Mouse (Mus musculus) heart, adult 8-10 months (tissue): Measurements from ENCODE around the gene Abi3. TPM values are rescaled to one million over a fixed set of nuclear protein-coding genes. Genes with fewer than 3 reads are reported as not detected.

ENCODE experiments used
- DNase-seq: peaks from one replicate; pipeline ENCODE4 v3.0.0; 2022; ENCODE audit warnings: low spot score
- total RNA-seq, 4 experiments: library from RNA; stranded (reverse); gene quantifications; 2 replicates each; pipeline ENCODE4 v1.2.4; 2022

The Abi3 gene
- total RNA-seq, 4 experiments from 2014 or later = 7.3 to 10.8 (median 8.8) TPM

DNA sequence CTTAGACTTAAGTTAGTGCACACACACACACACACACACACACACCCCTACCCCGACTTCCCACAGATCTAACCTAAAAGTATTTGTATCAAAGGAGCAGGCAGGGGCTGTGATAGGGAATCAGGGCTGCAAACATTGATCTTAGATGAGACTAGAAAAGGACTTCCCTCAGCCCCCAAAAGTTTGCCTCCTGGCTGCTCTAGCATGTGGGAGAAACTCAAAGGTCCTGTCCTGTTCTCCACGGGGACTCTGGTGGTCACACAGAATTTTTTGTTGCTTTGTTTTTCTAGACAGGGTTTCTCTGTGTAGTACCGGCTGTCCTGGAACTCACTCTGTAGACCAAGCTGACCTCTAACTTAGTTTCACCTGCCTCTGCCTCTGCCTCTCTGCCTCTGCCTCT lies 16.7 kb downstream of the Abi3 start:
- DNase-seq = no peak

DNA sequence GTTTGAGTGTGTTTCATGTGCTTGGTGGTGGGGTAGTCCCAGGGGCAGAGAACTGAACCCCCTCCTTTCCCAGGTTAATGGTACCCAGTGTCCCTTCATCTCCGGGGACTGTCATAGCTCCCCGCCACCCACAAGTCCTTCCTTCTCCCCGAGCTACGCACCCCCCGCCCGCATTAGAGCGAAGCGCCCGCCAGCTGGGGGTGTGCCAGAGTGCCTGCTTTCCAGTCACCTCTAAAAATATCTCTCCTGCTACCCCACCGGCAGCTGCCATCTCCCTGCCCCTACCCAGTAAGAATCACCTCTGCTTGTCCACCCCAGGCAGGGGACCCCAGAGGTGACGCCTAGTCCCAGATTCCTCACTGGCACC lies 17.4 kb downstream of the Abi3 start:
- peak; percentile 71 for DNase-seq

DNA sequence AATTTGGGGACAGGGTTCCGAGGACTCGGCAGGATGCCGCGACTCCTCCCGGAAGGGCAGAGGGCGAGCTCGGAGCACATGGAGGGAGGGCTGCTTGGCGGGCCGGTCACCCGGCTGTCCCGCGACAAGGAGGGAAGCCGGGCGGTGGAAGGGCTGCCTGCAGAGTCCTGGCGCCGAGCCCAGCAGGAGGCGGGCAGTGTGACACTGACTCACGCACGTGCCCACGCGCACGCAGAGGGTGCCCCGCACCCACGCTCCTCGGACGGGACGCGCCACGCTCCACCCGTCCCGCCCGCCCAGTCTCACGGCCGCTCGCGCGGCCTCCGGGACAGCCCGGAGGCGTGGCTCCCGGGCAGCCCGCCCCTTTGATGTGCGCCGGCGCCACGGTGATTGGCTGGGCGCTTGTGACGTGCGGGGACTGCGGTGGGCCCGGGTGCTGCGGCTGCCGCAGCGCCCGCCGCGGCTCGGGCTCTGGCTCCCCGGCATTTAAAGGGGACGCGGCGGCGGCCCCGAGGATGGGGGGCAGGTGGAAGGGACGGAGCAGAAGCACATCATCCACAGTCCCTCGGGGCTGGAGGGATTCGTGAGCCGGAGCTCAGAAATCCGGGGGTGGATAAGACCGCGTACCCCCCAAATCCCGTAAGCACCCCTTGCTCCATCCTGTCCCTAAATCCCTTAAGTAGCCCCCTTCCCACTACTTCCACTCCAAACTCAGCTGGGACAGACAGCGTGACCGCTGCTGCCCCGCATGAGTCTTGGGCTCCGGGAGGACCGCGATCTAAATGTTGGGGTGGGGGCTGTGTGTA lies 18.0 kb downstream of the Abi3 start, which contains the start of gene Phospho1:
Gene Phospho1, plus strand, starts transcription at position 429 of the 806 bp plus-strand sequence.
- peak; percentile 88 for DNase-seq

DNA sequence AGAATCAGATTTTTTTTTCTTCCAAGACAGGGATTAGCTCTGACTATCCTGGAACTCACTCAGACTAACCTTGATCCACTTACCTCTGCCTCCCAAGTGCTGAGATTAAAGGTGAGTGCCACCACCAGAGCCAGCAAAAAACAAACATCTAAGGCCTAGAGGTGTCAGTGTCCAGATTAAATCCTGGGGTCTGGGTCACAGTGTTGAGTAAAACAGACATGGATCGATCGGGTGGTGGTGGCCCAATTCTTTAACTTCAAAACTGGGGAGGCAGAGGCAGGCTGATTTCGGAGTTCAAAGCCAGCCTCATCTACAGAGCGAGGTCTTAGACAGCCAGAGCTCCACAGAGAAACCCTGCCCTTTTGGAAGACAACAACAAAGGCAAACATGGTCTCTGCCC lies 19.8 kb downstream of the Abi3 start:
- DNase-seq = no peak

DNA sequence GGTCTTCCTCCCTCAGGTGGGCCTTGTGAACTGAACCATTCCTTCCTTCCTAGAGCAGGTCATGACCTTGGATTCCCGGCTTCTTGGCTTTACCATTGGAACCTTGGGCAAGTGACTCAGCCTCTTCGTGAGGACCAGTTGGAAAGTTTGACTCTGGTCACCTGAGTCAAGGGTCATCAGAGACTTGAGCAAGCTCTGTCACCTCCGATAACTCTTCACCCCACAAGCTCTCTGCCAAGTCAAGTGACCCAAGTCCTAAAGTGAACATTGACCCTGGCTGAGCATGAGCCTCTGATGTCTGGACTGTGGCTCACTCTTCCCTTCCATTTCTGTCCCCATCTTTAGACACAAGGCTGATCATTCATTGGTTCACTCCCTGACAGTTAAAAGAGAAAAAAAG lies 20.8 kb downstream of the Abi3 start:
- DNase-seq = no peak

DNA sequence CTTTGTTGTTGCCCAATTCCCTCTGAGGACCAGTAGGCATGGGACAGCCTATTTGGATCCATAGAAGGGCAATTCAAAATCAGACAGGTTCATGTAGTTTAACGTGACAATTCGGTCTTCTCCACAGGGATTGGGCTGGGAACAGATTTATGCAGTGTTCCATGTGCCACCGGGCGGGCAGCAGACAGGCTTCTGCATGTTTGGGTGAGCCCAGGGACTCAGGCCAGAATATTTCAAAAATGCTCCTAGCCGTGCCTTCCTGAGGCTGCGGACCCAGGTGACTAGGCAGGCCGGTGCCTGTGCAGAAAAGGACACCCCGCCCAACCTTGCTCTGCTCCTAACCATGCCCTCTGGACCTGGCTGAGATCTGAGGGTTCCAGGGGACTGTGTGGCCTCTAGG lies 23.1 kb downstream of the Abi3 start:
- no peak for DNase-seq

DNA sequence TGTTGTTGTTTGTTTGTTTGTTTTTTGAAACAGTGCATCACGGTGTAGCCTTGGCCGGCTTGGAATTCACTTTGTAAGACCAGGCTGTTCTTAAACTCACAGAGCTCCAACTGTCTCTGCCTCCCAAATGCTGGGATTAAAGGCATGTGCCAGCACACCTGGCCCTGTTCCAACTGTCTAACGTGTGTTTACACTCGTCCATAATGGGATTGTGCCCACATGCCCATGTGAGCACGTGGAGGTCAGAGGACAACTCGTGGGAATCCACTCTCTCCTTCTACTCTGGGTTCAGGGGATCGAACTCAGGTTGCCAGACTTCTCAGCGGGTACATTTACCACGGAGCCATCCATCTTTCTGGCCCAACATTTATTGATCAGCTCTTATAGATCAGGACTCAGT lies 26.9 kb downstream of the Abi3 start:
- DNase-seq = no peak

DNA sequence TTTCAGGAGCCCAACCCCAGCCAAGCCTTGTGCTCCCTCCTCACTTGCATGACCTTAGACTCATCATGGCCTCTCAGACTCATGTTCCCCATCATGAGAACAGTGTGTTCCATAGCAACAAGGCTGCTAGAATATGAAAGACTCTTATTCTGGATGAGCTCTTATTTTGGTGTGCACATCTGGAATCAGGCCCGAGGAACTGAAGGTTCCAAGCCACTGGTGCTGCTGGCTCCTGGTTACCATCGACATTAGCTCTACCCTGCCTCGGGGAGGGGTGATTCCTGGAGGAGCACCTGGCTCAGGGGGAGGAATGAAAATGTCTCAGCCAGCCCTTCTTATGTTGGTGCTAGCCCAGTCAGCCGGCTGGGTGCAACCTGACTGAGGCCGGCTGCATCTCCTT lies 27.4 kb downstream of the Abi3 start:
- DNase-seq = no peak

DNA sequence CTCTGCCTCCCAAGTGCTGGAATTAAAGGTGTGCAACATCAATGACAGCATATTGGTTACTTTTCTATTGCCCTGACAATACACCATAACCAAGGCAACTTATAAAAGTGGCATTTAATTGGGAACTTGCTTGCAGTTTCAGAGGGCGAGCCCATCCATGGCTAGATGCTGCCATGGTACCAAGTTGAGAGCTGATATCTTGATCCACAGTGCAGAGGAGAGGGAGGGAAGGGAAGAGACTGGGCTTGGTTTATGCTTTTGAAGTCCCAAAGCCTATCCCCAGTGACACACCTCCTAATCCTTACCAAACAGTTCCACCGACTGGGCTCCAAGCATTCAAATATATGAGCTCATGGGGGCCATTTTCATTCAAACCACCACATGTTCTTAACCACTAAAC lies 28.2 kb downstream of the Abi3 start:
- no peak for DNase-seq

DNA sequence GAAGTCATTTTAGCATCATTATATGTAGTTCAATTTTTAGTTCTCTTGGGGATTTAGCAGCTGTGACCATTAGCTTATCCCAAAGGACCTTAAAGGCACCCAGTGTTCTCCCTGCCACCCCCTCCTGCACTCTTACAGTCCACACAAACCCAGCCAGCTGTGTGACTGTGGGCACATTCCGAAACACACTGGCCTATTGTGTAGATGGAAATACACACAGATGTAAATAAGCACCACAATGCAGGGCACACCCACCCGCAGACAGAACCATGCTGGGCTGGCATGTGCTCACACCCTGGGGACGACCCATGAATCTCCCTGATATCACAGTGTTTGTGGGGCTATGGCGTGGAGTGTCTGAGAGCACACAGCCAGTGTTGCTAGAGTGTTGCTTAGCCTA lies 30.1 kb downstream of the Abi3 start:
- no peak for DNase-seq

DNA sequence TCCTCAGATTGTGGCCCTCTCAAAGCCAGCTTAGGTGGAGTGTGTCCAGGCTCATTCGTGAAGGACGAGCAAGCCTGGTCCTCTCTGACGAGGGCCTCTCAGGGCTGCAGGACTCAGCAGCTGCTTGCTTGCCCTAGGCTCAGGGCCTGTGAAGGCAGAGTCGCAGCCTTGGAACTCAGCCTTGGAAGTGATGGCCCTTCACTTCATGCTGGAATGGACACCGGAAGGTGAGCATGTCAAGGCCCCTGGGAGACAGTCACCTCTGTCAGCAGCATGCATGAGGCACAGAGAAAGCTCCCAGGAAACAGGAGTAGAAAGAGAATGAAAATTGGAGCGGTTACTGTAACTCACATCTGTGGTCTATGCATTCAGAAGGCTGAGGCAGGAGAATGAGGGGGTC lies 30.5 kb downstream of the Abi3 start:
- DNase-seq = no peak

DNA sequence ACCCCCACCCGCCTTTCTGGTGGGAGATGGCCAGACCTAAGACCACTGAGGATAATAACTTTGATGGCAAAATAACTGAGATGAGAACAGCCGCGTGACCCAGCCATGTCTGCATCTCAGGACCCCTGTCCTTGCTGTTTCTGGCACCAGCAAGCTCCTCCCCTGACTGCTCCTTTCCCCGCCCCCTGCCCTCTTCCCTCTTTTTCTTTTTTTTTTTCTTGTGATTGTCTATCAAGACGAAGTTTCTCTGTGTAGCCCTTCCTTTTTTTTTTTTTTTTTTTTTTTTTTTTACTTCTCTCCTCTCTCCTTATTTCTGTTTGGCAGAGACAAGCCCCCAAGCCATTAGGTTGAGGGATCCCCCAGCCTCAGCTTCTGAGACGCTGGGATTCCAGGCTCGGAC lies 31.4 kb downstream of the Abi3 start:
- no peak for DNase-seq

DNA sequence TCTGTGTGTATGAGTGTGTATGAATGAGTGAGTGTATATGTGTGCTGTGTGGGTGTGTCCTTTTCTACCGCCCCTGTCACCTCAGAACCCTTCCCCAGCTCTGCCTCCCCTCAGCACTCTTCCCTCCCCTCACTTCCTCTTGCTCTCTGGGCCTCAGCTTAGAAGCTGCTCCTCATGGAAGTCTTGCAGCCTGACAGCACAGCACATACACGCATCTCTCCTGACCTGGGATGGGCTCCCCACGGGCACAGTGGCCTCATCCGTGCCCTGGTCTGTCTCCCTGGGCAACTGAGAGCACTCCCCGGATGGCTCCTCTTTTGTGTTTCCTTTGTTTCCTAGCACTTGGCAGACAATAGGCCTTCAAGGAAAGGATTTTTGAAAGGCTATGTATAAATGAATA lies 32.7 kb downstream of the Abi3 start:
- DNase-seq = no peak

DNA sequence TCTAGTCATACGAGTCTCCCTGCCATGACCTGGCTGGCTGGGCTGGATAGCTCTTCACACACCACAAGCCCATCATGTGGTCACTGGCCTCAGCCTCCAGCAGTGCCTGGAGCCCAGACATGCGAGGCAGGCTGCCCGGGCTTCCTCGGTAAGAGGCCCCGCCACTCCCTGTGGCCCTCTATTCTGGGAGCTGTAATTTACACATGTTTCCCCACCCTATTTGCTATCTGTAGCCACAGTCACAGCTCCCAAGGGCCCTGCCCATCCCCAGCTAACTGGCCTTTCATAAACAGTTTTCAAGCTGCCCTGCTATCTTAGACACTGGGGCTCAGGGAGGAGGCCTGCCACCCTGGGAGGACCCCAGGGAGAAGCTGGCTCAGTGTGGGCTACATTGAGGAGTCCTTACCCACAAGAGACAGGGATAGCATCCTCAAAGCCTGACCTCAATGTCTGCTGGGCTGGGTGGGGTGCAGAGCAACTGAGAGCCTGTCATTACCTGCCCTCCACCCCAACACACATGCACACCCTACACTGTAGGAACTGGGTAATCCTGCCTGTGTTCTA lies 33.7 kb downstream of the Abi3 start:
- no peak for DNase-seq

DNA sequence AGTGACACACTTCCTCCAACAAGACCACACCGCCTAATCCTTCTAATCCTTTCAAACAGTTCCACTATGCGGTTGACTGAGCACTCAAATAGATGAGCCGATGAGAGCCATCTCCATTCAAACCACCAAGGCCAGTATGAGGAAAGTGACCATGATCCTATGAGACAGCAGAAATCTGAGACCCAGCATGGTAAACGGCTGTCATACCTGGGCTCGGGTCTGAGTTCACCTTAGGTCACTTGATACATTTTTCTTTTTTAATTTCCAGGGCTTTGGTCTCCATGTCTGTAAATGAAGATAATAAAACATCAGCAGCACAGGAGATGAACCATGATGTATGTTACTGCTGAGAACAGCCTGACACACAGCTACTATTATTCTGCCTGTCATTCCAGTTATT lies 34.4 kb downstream of the Abi3 start:
- no peak for DNase-seq

DNA sequence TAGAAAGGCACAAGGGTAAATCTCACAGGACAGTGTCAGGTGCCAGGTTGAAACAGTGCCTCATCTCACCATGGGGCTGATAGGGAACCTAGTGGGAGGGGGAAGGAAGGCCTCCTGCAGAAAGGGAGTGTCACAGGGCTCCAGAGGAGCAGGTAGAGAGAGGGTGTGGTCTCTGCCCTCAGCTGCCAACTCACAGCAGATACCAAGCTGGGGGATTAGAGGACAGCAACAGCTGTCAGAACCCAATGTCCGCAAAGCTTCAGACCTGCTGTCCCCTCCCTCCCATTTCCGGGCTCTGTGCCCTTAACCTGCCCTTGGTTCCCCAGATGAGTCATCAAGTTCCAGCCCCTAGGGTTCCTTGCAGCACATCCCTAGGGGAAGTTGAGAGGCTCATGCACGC lies 36.7 kb downstream of the Abi3 start:
- no peak for DNase-seq

DNA sequence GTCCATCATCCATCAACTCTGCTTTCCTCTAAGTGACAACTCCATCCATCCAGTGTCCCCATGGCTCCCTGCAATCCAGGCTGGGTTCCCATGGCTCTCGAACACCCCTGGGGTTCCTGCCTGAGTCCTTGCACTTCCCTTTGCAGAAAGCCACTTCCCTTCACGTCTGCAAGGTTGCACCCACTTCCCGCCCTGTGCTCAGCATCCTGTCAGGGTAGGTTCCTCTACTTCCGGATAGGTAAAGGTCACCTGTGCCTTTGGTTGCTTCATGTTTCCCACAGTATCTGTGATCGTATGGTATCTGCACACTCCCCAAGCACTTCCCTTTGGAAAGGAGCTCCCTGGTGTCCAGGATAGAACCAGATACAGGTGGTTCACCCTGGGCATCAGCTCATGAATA lies 37.3 kb downstream of the Abi3 start:
- no peak for DNase-seq

DNA sequence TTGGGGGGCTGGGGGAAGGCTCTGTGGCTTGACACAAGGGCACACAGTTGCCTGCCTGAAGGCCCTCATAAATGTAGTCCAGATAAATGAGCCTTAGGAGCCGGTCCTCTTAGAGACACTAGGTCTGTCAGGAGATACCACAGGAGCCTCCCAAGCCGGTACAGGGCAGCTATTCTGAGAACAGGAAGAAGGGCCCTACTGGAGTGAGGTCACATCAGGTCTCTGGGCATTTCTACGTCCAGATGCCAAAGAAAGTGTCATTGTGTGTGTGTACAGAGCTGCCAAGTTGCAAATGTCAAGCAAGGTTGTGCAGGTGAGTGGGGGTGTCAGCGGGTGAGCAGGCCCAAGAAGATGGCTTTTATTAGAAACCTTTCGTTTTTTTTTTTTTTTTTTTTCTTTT lies 46.7 kb downstream of the Abi3 start:
- DNase-seq = peak; percentile 51

DNA sequence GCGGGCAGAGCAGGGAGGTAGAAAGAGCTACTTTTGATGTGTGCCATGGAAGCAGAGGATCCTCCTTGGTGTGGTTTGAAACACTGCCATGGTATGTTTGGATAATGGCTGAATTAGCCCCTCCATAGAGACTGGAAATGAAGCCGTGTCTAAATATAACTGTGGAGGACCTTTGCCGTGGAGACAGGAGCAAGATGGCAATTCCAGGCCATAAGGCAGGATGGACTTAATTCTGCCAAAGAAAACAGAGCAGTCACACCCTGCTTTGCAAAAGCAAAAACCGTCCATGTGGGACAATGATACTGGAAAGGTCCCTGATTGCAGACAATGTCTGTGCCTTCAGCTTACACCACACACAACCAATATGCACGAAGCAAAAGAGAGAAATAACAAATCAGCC lies 48.1 kb downstream of the Abi3 start:
- DNase-seq = peak; percentile 48

DNA sequence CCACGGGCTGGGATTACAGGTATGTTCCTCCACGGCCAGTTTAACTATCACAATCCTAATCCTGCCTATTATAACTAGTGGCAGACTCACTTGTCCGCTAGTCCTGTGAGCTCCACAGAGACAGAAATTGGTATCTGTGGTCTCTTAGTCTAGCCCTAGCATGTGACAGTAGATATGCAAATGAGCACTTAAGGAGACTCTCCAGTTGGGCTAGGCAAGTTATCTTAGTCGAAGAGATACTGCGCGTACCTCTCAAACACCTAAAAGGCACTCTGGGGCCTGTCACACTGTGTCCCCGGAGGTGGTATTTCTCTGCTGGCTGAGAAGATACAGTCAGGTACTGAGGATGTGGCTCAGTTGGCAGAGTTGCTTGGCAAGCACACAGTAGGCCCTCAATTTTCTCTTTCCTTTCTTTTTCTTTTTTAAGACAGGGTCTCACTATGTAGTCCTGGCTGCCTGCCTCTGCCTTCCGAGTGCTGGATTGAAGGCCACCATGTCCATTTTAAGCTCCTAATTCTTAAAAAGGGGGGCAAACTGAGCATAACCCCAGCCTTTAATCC lies 49.2 kb downstream of the Abi3 start:
- no peak for DNase-seq

DNA sequence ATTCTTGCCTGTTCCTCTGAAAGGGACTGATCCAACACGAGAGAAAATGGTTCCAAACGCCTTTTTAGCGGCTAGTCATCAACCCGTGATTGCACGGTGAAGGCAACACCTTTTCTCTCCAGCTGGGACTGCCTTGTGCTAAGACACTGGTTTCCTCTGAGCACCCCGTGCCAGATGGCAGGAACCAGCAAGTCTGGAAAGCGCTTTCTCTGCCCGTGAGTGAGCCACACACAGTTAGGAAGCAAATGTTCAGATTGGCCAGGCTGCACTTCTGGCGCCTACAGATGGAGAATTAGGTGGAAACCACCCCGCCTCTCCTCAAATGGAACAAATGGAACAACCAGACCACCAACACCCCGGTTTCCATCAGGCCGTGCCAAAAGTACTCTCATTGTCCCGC lies 50.5 kb downstream of the Abi3 start:
- peak; percentile 52 for DNase-seq

DNA sequence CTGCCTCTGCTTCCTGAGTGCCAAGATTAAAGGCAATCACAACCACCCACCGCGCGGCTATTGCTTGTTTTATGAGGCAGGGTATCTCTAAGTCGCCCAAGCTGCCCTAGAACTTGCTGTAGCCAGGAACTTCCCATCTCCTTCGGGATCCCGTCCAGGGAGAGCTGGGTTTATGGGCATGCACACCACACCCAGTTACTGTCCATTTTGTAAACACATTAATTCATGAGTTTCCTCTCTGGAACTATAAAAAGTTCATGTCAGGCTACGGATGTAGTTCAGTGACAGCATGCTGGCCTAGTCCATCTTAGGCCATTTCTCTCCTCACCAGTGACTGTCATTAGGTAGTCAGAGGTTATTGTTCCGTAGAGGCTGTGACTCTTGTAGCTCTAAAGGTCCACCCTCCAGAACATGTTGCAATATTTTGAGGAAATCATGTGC lies 52.8 kb downstream of the Abi3 start:
- DNase-seq = peak; percentile 51

DNA sequence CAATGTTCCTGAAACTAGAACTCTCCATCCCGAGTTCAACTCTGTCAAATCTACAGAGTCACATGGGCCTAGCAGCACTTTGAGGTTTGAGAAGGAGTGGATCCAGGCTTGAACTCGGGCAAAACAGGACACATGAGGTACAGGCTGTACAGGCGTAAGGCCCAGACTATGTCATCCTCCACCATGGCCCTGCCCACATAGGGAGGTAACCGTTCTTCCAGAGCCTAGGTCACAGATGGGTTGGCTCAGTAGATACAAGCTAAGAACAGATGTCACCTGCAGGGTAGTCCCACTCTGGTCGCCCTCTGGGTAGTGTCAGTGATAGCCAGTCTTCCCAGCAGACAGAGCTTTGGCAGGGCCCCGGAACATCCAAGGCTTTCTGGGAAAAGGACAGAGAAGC lies 55.8 kb downstream of the Abi3 start:
- DNase-seq = no peak
